ENCODE assay signal across 8 mouse cellular contexts in the genomic region with DNA sequence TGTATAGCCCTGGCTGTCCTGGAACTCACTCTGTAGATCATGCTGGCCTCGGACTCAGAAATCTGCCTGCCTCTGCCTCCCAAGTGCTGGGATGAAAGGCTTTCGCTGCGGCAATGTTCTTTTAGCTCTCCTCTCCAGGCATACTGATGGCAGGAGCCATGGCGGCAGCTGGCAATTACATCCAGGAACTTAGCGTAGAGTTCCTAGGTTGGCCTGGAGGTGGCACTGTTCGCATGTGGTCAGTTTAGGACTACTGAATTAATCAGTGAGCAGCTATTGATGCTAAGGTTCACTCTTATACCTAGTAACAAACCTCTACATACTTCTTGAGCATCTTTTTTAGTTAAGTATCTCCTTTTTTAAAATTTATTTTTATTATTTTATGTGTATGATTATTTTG. TPM values are rescaled to one million over a fixed set of nuclear protein-coding genes. Genes with fewer than 3 reads are reported as not detected.
DNase-seq lines count a peak whose midpoint lies in the region; ATAC-seq lines count a peak whose summit lies in the region.

No protein-coding gene starts in this region.

- peak; percentile 54 for DNase-seq in ovary, postnatal 10 days (ENCODE audit: low spot score)
- DNase-seq in ovary, adult 18-20 months (ENCODE audit: low spot score) = no peak
- peak; percentile 89 for DNase-seq in brain, adult 2 months (ENCODE audit: low read depth, low spot score)
- DNase-seq in induced T-regulatory cell, adult 2 months (ENCODE audit: low read depth) = peak; percentile 88
- DNase-seq in left cerebral cortex, postnatal 4 days = peak; percentile 82
- peak; percentile 73 for DNase-seq in ovary, postnatal 14 days (ENCODE audit: low spot score)
- DNase-seq in thymus, postnatal 14 days = peak; percentile 83

- intact Hi-C loops in left cerebral cortex, postnatal 4 days (cut with DNase I) = no loop called here

- peak; percentile 64 for ATAC-seq in erythroid progenitor cell, adult 5-6 weeks (replicated peaks; ENCODE audit: low FRiP score, poor library complexity, severe bottlenecking)

RNA-seq across cellular contexts. Expression of gene Zscan2, which starts 3.5 kb away (rescaled TPM):
- not detected in 2 replicates for total RNA-seq in erythroid progenitor cell, adult 5-6 weeks (2015; ENCODE audit: low replicate concordance)
- 0.51 and 2.9 TPM in 2 replicates for total RNA-seq in erythroid progenitor cell, adult 5-6 weeks (2017; ENCODE audit: low replicate concordance)
- total RNA-seq in left cerebral cortex, postnatal 4 days (2021) = 10 to 100 TPM; 20.3 to 21.3 TPM

RNA-seq across cellular contexts. Expression of gene Iqgap1, which starts 31.4 kb away (rescaled TPM):
- 33.2 and 83.8 TPM in 2 replicates for total RNA-seq in erythroid progenitor cell, adult 5-6 weeks (2015; ENCODE audit: low replicate concordance)
- total RNA-seq in erythroid progenitor cell, adult 5-6 weeks (2017; ENCODE audit: low replicate concordance) = 30.0 and 35.0 TPM in 2 replicates
- 10 to 100 TPM; 40.9 to 43.2 TPM for total RNA-seq in left cerebral cortex, postnatal 4 days (2021)

RNA-seq across cellular contexts. Expression of gene Wdr73, which starts 43.9 kb away (rescaled TPM):
- 4.0 and 9.6 TPM in 2 replicates for total RNA-seq in erythroid progenitor cell, adult 5-6 weeks (2015; ENCODE audit: low replicate concordance)
- total RNA-seq in erythroid progenitor cell, adult 5-6 weeks (2017; ENCODE audit: low replicate concordance) = 1.6 and 4.1 TPM in 2 replicates
- total RNA-seq in left cerebral cortex, postnatal 4 days (2021) = 10 to 100 TPM; 29.6 to 36.7 TPM

RNA-seq across cellular contexts. Expression of gene Nmb, which starts 47.7 kb away (rescaled TPM):
- total RNA-seq in erythroid progenitor cell, adult 5-6 weeks (2015; ENCODE audit: low replicate concordance) = 17.6 TPM in 1 of 2 replicates, not detected in the other
- total RNA-seq in erythroid progenitor cell, adult 5-6 weeks (2017; ENCODE audit: low replicate concordance) = 2.9 TPM in 1 of 2 replicates, not detected in the other
- 1 to 10 TPM; 8.4 to 9.0 TPM for total RNA-seq in left cerebral cortex, postnatal 4 days (2021)

Comparison
In these comparisons a context has a peak if more than half of its experiments do, and no peak if none do; other contexts are left out.
1. RNA of gene Zscan2, which starts 3.5 kb away (total RNA-seq): 20.3 to 21.3 TPM in left cerebral cortex, postnatal 4 days; 0.51 to 2.9 TPM in erythroid progenitor cell, adult 5-6 weeks; every median in the first group is over 4 times any median in the second.